Mouse (Mus musculus): ENCODE data around the gene Rad23b. TPM values are rescaled to one million over a fixed set of nuclear protein-coding genes. Genes with fewer than 3 reads are reported as not detected.

The Rad23b gene
- total RNA-seq, 2 experiments from 2014 or later, result 25.6 to 31.4 TPM

GRCm38 (mm10) chr4:55426250-55426649 lies 76.4 kb downstream of the Rad23b start:
- no peak for ATAC-seq (replicated peaks; ENCODE audit: low FRiP score, poor library complexity, severe bottlenecking)

Other genes starting within 250 kb of the Rad23b start
- 5.8 and 10.9 TPM in 2 replicates for gene Klf4, start 182.4 kb downstream of the Rad23b start, total RNA-seq (2015; ENCODE audit: low replicate concordance)
- gene Klf4, start 182.4 kb downstream of the Rad23b start, total RNA-seq (2017; ENCODE audit: low replicate concordance), result 3.2 and 4.6 TPM in 2 replicates

Measured in erythroid progenitor cell, adult 5-6 weeks (primary cell).